ENCODE assay signal across 16 mouse cellular contexts in the genomic region with DNA sequence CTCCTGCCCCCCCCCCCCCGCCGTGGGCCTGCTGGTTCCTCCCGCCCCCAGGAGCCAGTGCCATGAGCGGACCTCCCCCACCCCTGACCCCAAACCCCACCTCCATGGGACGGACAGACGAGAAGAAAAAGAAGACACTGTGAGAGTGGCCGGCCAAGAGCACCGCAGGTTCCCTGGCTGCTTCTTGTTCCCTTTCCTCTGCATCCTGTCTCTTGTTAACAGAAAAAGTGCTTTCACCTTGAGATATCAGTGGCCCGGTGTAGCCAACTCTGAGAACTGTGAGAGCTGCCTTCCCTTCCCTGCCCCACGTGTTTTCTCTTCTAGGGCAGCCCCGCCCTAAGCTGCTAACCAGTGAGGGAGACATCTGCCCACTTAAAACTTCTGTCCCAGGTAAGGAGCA. TPM values are rescaled to one million over a fixed set of nuclear protein-coding genes. Genes with fewer than 3 reads are reported as not detected.
A peak's percentile ranks its signal among the peaks of the same experiment; 100 is the strongest.
DNase-seq lines count a peak whose midpoint lies in the region; ATAC-seq lines count a peak whose summit lies in the region.
"Not testable (repeated sequence)": the region's sequence is repeated elsewhere in the genome, so short reads cannot be mapped to it uniquely, and the experiment has no call there.
"Had no signal": no experiment of that assay in that cellular context is flagged by ENCODE, and none has a peak within 500 bp of the region (broad histone marks: within the 10 kb centered on the region; RNA-seq: fewer than 3 reads in every experiment).

No protein-coding gene starts in this region.

- H3K27me3 ChIP-seq in heart, embryonic 10.5 days (ENCODE audit: insufficient read depth, poor library complexity, severe bottlenecking); heart, embryonic 13.5 days (replicated peaks); heart, embryonic 16.5 days (ENCODE audit: control insufficient read depth, insufficient read depth, low read length); liver, embryonic 15.5 days: not testable (repeated sequence)

- peak overlapping the region; percentile 37 for H3K4me3 ChIP-seq in heart, embryonic 10.5 days
- H3K4me3 ChIP-seq in heart, embryonic 13.5 days; heart, embryonic 16.5 days (ENCODE audit: low read length); liver, embryonic 15.5 days (replicated peaks): not testable (repeated sequence)

- 26% methylated on average over 11 of the region's 11 CpGs for WGBS in heart, embryonic 10.5 days
- 21% methylated on average over 8 of the region's 11 CpGs for WGBS in heart, embryonic 13.5 days
- WGBS in heart, embryonic 16.5 days = 14% methylated on average over 7 of the region's 11 CpGs
- 17% methylated on average over 11 of the region's 11 CpGs for WGBS in liver, embryonic 15.5 days (ENCODE audit: insufficient replicate concordance)

- H3K4me2 ChIP-seq in heart, embryonic 13.5 days = peak overlapping the region; percentile 37
- H3K4me2 ChIP-seq in heart, embryonic 16.5 days (ENCODE audit: low read depth, low read length) = peak overlapping the region; percentile 42; the same call in 1 of the 2 replicates
- H3K4me2 ChIP-seq in liver, embryonic 15.5 days = 0 out of 2 replicates have a peak overlapping the region, but pooled peaks have one; percentile 5

- peak; percentile 63 for DNase-seq in A20 (ENCODE audit: low read depth, low spot score)
- peak; percentile 35 for DNase-seq in ES-CJ7 (ENCODE audit: low read depth, low spot score)
- DNase-seq in ZHBTc4 (ENCODE audit: low read depth, low spot score) = peak; percentile 61
- not testable (repeated sequence) for DNase-seq in heart, embryonic 10.5 days (ENCODE audit: low spot score)

- not testable (repeated sequence) for H3K9me3 ChIP-seq in heart, embryonic 10.5 days; heart, embryonic 13.5 days; heart, embryonic 16.5 days (replicated peaks; ENCODE audit: control insufficient read depth, low read length); liver, embryonic 15.5 days (replicated peaks)

- not testable (repeated sequence) for H3K9ac ChIP-seq in heart, embryonic 13.5 days; heart, embryonic 16.5 days (ENCODE audit: low read length); liver, embryonic 15.5 days

- H3K36me3 ChIP-seq in heart, embryonic 10.5 days; heart, embryonic 13.5 days; heart, embryonic 16.5 days (ENCODE audit: control insufficient read depth, insufficient read depth); liver, embryonic 15.5 days (replicated peaks): not testable (repeated sequence)

- not testable (repeated sequence) for H3K27ac ChIP-seq in heart, embryonic 10.5 days; heart, embryonic 13.5 days (replicated peaks); heart, embryonic 16.5 days (ENCODE audit: low read length); liver, embryonic 15.5 days (replicated peaks)

- H3K4me1 ChIP-seq in heart, embryonic 10.5 days; heart, embryonic 13.5 days; heart, embryonic 16.5 days (ENCODE audit: control insufficient read depth, insufficient read depth, low read length); liver, embryonic 15.5 days (replicated peaks): not testable (repeated sequence)

- not testable (repeated sequence) for ATAC-seq in heart, embryonic 13.5 days (ENCODE audit: extremely low read depth, insufficient number of reproducible peaks, low FRiP score, low TSS enrichment); heart, embryonic 16.5 days (replicated peaks; ENCODE audit: extremely low read depth, insufficient read depth, low FRiP score); liver, embryonic 15.5 days (ENCODE audit: insufficient read depth)

RNA-seq across cellular contexts. Expression of a gene that starts 9.1 kb away (rescaled TPM):
- polyA plus RNA-seq in heart, embryonic 10.5 days (2016; fragmentation: Nextera tagmentation; extraction: Ambion mirVana) = 0.20 TPM in 1 of 2 replicates, not detected in the other
- not detected in 2 replicates for polyA plus RNA-seq in heart, embryonic 13.5 days (2015; fragmentation: Nextera tagmentation; extraction: Ambion mirVana)
- 0.26 and 0.45 TPM in 2 replicates for polyA plus RNA-seq in heart, embryonic 16.5 days (2015; fragmentation: Nextera tagmentation; extraction: Ambion mirVana)
- 0.94 and 1.2 TPM in 2 replicates for polyA plus RNA-seq in liver, embryonic 15.5 days (2015; fragmentation: Nextera tagmentation; extraction: Ambion mirVana)
- polyA plus RNA-seq: embryonic facial prominence, embryonic 12.5 days; embryonic facial prominence, embryonic 15.5 days; forebrain, embryonic 11.5 days; hindbrain, embryonic 12.5 days had no signal

RNA-seq across cellular contexts. Expression of a gene that starts 23.3 kb away (rescaled TPM):
- polyA plus RNA-seq in heart, embryonic 10.5 days (2016; fragmentation: Nextera tagmentation; extraction: Ambion mirVana) = 0.10 and 0.17 TPM in 2 replicates
- polyA plus RNA-seq in heart, embryonic 13.5 days (2015; fragmentation: Nextera tagmentation; extraction: Ambion mirVana) = not detected in 2 replicates
- polyA plus RNA-seq in heart, embryonic 16.5 days (2015; fragmentation: Nextera tagmentation; extraction: Ambion mirVana) = 0.10 TPM in 1 of 2 replicates, not detected in the other
- not detected in 2 replicates for polyA plus RNA-seq in liver, embryonic 15.5 days (2015; fragmentation: Nextera tagmentation; extraction: Ambion mirVana)
- polyA plus RNA-seq: embryonic facial prominence, embryonic 15.5 days; forebrain, embryonic 11.5 days; forebrain, embryonic 14.5 days; forebrain, postnatal 0 days; frontal cortex, adult 2 months; hindbrain, embryonic 12.5 days; hindbrain, embryonic 15.5 days had no signal

RNA-seq across cellular contexts. Expression of a gene that starts 28.7 kb away (rescaled TPM):
- not detected in 2 replicates for polyA plus RNA-seq in heart, embryonic 10.5 days (2016; fragmentation: Nextera tagmentation; extraction: Ambion mirVana)
- not detected in 2 replicates for polyA plus RNA-seq in heart, embryonic 13.5 days (2015; fragmentation: Nextera tagmentation; extraction: Ambion mirVana)
- polyA plus RNA-seq in heart, embryonic 16.5 days (2015; fragmentation: Nextera tagmentation; extraction: Ambion mirVana) = 0.04 TPM in 1 of 2 replicates, not detected in the other
- polyA plus RNA-seq in liver, embryonic 15.5 days (2015; fragmentation: Nextera tagmentation; extraction: Ambion mirVana) = not detected in 2 replicates
- polyA plus RNA-seq: embryonic facial prominence, embryonic 12.5 days; embryonic facial prominence, embryonic 15.5 days; forebrain, embryonic 11.5 days; forebrain, embryonic 14.5 days; forebrain, postnatal 0 days; frontal cortex, adult 2 months; hindbrain, embryonic 12.5 days; hindbrain, embryonic 15.5 days had no signal

RNA-seq across cellular contexts. Expression of a gene that starts 45.0 kb away (rescaled TPM):
- not detected in 2 replicates for polyA plus RNA-seq in heart, embryonic 10.5 days (2016; fragmentation: Nextera tagmentation; extraction: Ambion mirVana)
- 0.41 and 0.53 TPM in 2 replicates for polyA plus RNA-seq in heart, embryonic 13.5 days (2015; fragmentation: Nextera tagmentation; extraction: Ambion mirVana)
- 2.0 and 2.7 TPM in 2 replicates for polyA plus RNA-seq in heart, embryonic 16.5 days (2015; fragmentation: Nextera tagmentation; extraction: Ambion mirVana)
- polyA plus RNA-seq in liver, embryonic 15.5 days (2015; fragmentation: Nextera tagmentation; extraction: Ambion mirVana) = 0.21 and 2.5 TPM in 2 replicates
- polyA plus RNA-seq: forebrain, embryonic 11.5 days; forebrain, embryonic 14.5 days; frontal cortex, adult 2 months; hindbrain, embryonic 12.5 days; kidney, adult 2 months had no signal

RNA-seq across cellular contexts. Expression of a gene that starts 47.5 kb away (rescaled TPM):
- not detected in 2 replicates for polyA plus RNA-seq in heart, embryonic 10.5 days (2016; fragmentation: Nextera tagmentation; extraction: Ambion mirVana)
- not detected in 2 replicates for polyA plus RNA-seq in heart, embryonic 13.5 days (2015; fragmentation: Nextera tagmentation; extraction: Ambion mirVana)
- polyA plus RNA-seq in heart, embryonic 16.5 days (2015; fragmentation: Nextera tagmentation; extraction: Ambion mirVana) = 0.14 and 0.24 TPM in 2 replicates
- 0.81 and 0.86 TPM in 2 replicates for polyA plus RNA-seq in liver, embryonic 15.5 days (2015; fragmentation: Nextera tagmentation; extraction: Ambion mirVana)
- polyA plus RNA-seq: forebrain, embryonic 11.5 days; forebrain, embryonic 14.5 days; forebrain, postnatal 0 days; hindbrain, embryonic 12.5 days had no signal
